Mouse (Mus musculus) C2C12 (cell line): Measurements from ENCODE around the gene Dnaaf3.

Experiments
- CTCF ChIP-seq: IDR thresholded peaks from one replicate; pipeline ENCODE4 v1.5.1; 2011; ENCODE audit not compliant: control insufficient read depth, insufficient read depth, insufficient read length
- FOSL1 ChIP-seq: IDR thresholded peaks from one replicate; pipeline ENCODE4 v1.8.0; 2011; ENCODE audit warnings: mild to moderate bottlenecking, low read length; ENCODE audit not compliant: poor library complexity, insufficient read depth, severe bottlenecking
- MAX ChIP-seq: IDR thresholded peaks from one replicate; pipeline ENCODE4 v1.6.1; 2011; ENCODE audit warnings: mild to moderate bottlenecking, control low read depth
- MYOD1 ChIP-seq: IDR thresholded peaks from one replicate; pipeline ENCODE4 v1.6.1; 2011; ENCODE audit warnings: low read depth; ENCODE audit not compliant: control insufficient read depth, insufficient read length
- MYOG ChIP-seq: IDR thresholded peaks from one replicate; pipeline ENCODE4 v1.6.1; 2011; ENCODE audit not compliant: control insufficient read depth, insufficient read length; ENCODE audit errors: extremely low read depth
- USF1 ChIP-seq: IDR thresholded peaks from one replicate; pipeline ENCODE4 v1.6.1; 2011; ENCODE audit warnings: low read depth, mild to moderate bottlenecking, control low read depth, moderate library complexity

DNA sequence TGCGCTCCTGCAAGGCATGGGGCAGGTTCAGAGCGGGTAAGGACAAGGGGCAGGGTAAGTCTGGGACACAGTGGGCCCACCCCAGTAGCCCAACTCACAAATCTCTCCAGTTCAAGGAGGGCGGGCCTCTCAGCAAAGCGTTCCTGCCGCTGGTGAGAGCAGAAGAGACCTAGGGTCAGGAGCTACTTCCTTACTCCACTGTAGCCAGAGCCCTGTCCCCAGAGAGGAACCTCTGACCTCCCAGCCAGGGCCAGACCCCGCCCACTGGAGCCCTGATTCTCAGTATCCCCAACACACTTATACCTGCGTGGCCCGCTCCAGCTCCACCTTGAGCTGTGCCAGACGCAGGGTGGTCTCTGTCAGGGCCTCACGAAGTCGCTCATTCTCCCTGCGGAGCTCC lies 50.0 kb downstream of the Dnaaf3 start:
- no peak for TF ChIP-seq CTCF
- no peak for TF ChIP-seq MYOG
- TF ChIP-seq FOSL1: no peak
- no peak for TF ChIP-seq MAX
- no peak for TF ChIP-seq MYOD1
- TF ChIP-seq USF1: no peak
